Mouse (Mus musculus) thymus, adult 2 months (tissue): ENCODE data around the gene Plcxd1. TPM values are rescaled to one million over a fixed set of nuclear protein-coding genes. Genes with fewer than 3 reads are reported as not detected.
"Not testable (repeated sequence)": the region's sequence is repeated elsewhere in the genome, so short reads cannot be mapped to it uniquely, and the experiment has no call there.

Experiments used
- DNase-seq: peaks from one replicate; pipeline ENCODE4 v3.0.0; 2021
- H3K27ac ChIP-seq: fragments of 200-500 bp; 2 replicates; pipeline ENCODE4 v1.5.1; 2012; ENCODE audit warnings: low read length, control low read depth; ENCODE audit not compliant: control insufficient read depth, insufficient read depth
- H3K27me3 ChIP-seq: fragments of 200-500 bp; 2 replicates; pipeline ENCODE4 v1.6.1; 2012; ENCODE audit warnings: mild to moderate bottlenecking, low read length, moderate library complexity, mixed read lengths; ENCODE audit not compliant: control insufficient read depth, insufficient read depth
- H3K36me3 ChIP-seq: fragments of 200-500 bp; 2 replicates; pipeline ENCODE4 v1.6.1; 2012; ENCODE audit warnings: mild to moderate bottlenecking, low read length, moderate library complexity; ENCODE audit not compliant: control insufficient read depth, insufficient read depth
- H3K4me1 ChIP-seq: fragments of 200-500 bp; replicated peaks from 2 replicates; pipeline ENCODE4 v1.6.1; 2012; ENCODE audit warnings: low read length; ENCODE audit not compliant: control insufficient read depth, insufficient read depth
- H3K4me3 ChIP-seq: fragments of 200-500 bp; 2 replicates; pipeline ENCODE4 v1.5.1; 2012; ENCODE audit warnings: mild to moderate bottlenecking, low read length, control low read depth, moderate library complexity; ENCODE audit not compliant: control insufficient read depth, insufficient read depth
- CTCF ChIP-seq: fragments of 200-500 bp; IDR thresholded peaks from 2 replicates; pipeline ENCODE4 v1.5.1; 2012; ENCODE audit warnings: mild to moderate bottlenecking, control low read depth, low read length, moderate library complexity, borderline replicate concordance; ENCODE audit not compliant: control insufficient read depth, poor library complexity, insufficient read depth; ENCODE audit errors: extremely low read depth
- POLR2A ChIP-seq: fragments of 200-500 bp; IDR thresholded peaks from 2 replicates; pipeline ENCODE4 v1.6.1; 2012; ENCODE audit warnings: mild to moderate bottlenecking, low read length, control low read depth, moderate library complexity; ENCODE audit not compliant: control insufficient read depth, poor library complexity, insufficient read depth; ENCODE audit errors: extremely low read depth
- WGBS: fragments of 180-500 bp; shearing (Covaris S2); methylation state at CpG from one replicate; pipeline ENCODE4 v1.1.7; 2018; 5-methylcytosine and 5-hydroxymethylcytosine counted together
- polyA plus RNA-seq: library from polyadenylated mRNA; depleted of rRNA; stranded (reverse); fragments of >200 nt; gene quantifications from 2 replicates; pipeline ENCODE4 v1.2.3, GENCODE M21; 2012; rRNA removed

Gene Plcxd1
- 3.9 and 5.0 TPM in 2 replicates for polyA plus RNA-seq

GRCm38 (mm10) chr5:110099656-110100580 lies at the start of gene Plcxd1:
Gene Plcxd1 (plus strand): TSS chr5:110099969.
- TF ChIP-seq POLR2A = no peak

GRCm38 (mm10) chr5:110057637-110058408 lies 41.9 kb upstream of the Plcxd1 start:
- peak; percentile 85 for DNase-seq
- peak overlapping the region; percentile 94 for H3K4me3 ChIP-seq
- no peaks in the 10 kb centered on the region for H3K36me3 ChIP-seq
- no peaks in the 10 kb centered on the region for H3K4me1 ChIP-seq
- WGBS = 1% methylated on average over 19 of the region's 19 CpGs
- no peak for TF ChIP-seq CTCF
- peak; percentile 41; the same call in 1 of the 2 replicates for TF ChIP-seq POLR2A
- no peaks in the 10 kb centered on the region for H3K27me3 ChIP-seq
- H3K27ac ChIP-seq = peak overlapping the region; percentile 16; the same call in 1 of the 2 replicates

More at GRCm38 (mm10) chr5:110099656-110100580, at the start of gene Plcxd1:
- Histone ChIP-seq H3K4me1 (peaks cover 44% of the 10 kb centered on the region), H3K36me3 (peaks cover 3% of the 10 kb centered on the region; the same call in 1 of the 2 replicates), H3K27me3 (no peaks in the 10 kb centered on the region), H3K4me3 (peak within 1 kb of the TSS; percentile 46), H3K27ac (peak within 1 kb of the TSS; percentile 2; the same call in 1 of the 2 replicates)
- 53% methylated on average over 25 of the region's 25 CpGs for WGBS
- no peak for DNase-seq

GRCm38 (mm10) chr5:110072413-110072812 lies 27.4 kb upstream of the Plcxd1 start, which contains the start of gene Gm17655:
Gene Gm17655 (minus strand): TSS chr5:110072513.
- 96% methylated on average over 2 of the region's 2 CpGs for WGBS

GRCm38 (mm10) chr5:110082961-110083360 lies 16.8 kb upstream of the Plcxd1 start:
- Histone ChIP-seq H3K4me1 (no peaks in the 10 kb centered on the region), H3K27ac (no peak overlapping the region), H3K36me3 (no peaks in the 10 kb centered on the region), H3K27me3 (no peaks in the 10 kb centered on the region), H3K4me3 (no peak overlapping the region)
- TF ChIP-seq POLR2A = no peak
- TF ChIP-seq CTCF = no peak
- WGBS = 96% methylated on average over 4 of the region's 4 CpGs
- no peak for DNase-seq

More at GRCm38 (mm10) chr5:110072413-110072812, 27.4 kb upstream of the Plcxd1 start, which contains the start of gene Gm17655:
- DNase-seq, H3K4me1 ChIP-seq, H3K27ac ChIP-seq, H3K36me3 ChIP-seq, H3K27me3 ChIP-seq, H3K4me3 ChIP-seq: not testable (repeated sequence)

GRCm38 (mm10) chr5:110086161-110086866 lies 13.5 kb upstream of the Plcxd1 start:
- WGBS = 95% methylated on average over 14 of the region's 14 CpGs
- DNase-seq = no peak
- no peak overlapping the region for H3K27ac ChIP-seq
- H3K4me3 ChIP-seq = no peak overlapping the region
- H3K27me3 ChIP-seq = no peaks in the 10 kb centered on the region
- no peaks in the 10 kb centered on the region for H3K36me3 ChIP-seq
- TF ChIP-seq CTCF (no peak), POLR2A (no peak)
- H3K4me1 ChIP-seq = no peaks in the 10 kb centered on the region

- peaks cover 9% of the 10 kb centered on the region for H3K4me1 ChIP-seq
- no peak for TF ChIP-seq POLR2A
- peak; percentile 56 for DNase-seq
- no peaks in the 10 kb centered on the region for H3K36me3 ChIP-seq
- peak overlapping the region; percentile 75; the same call in 1 of the 2 replicates for H3K27ac ChIP-seq
- 5% methylated on average over 2 of the region's 2 CpGs for WGBS
- H3K27me3 ChIP-seq = no peaks in the 10 kb centered on the region
- H3K4me3 ChIP-seq = no peak overlapping the region
These were observed 8.2 kb upstream of the Plcxd1 start for GRCm38 (mm10) chr5:110091546-110091945.
